Mouse (Mus musculus) cerebellum, adult 11-12 months (tissue): Measurements from ENCODE around the gene Tsks.

Experiments used
- DNase-seq: peaks from one replicate; pipeline ENCODE4 v3.0.0; 2022

Tsks gene

GRCm38 (mm10) chr7:44942904-44943303 is at the start of gene Tsks:
TSS of gene Tsks (plus strand) at chr7:44943204.
- DNase-seq: no peak

GRCm38 (mm10) chr7:44894175-44894574 is 48.8 kb upstream of the Tsks start:
- no peak for DNase-seq

- no peak for DNase-seq
These were observed 47.8 kb upstream of the Tsks start for GRCm38 (mm10) chr7:44895206-44895592.

- DNase-seq: peak; percentile 94
These were observed 47.2 kb upstream of the Tsks start, which contains the start of gene Fuz for GRCm38 (mm10) chr7:44895593-44896434. TSS of gene Fuz (plus strand) at chr7:44896079.

GRCm38 (mm10) chr7:44896499-44896898 is 46.5 kb upstream of the Tsks start:
- peak; percentile 58 for DNase-seq

- peak; percentile 74 for DNase-seq
These were observed 44.4 kb upstream of the Tsks start for GRCm38 (mm10) chr7:44898607-44899006.

- peak; percentile 32 for DNase-seq
These were observed 42.4 kb upstream of the Tsks start for GRCm38 (mm10) chr7:44900632-44901031.

GRCm38 (mm10) chr7:44901230-44901722 is 41.7 kb upstream of the Tsks start:
- DNase-seq: peak; percentile 33

- no peak for DNase-seq
These were observed 37.6 kb upstream of the Tsks start for GRCm38 (mm10) chr7:44905430-44905829.

GRCm38 (mm10) chr7:44908706-44909476 is 34.1 kb upstream of the Tsks start:
- peak; percentile 25 for DNase-seq

- no peak for DNase-seq
These were observed 28.6 kb upstream of the Tsks start for GRCm38 (mm10) chr7:44914396-44914795.

GRCm38 (mm10) chr7:44915314-44915713 is 27.7 kb upstream of the Tsks start:
- DNase-seq: no peak

GRCm38 (mm10) chr7:44916191-44916590 is 26.8 kb upstream of the Tsks start:
- no peak for DNase-seq

GRCm38 (mm10) chr7:44916881-44917280 is 26.1 kb upstream of the Tsks start:
- DNase-seq: no peak

- no peak for DNase-seq
These were observed 24.8 kb upstream of the Tsks start for GRCm38 (mm10) chr7:44918219-44918618.

- DNase-seq: no peak
These were observed 23.9 kb upstream of the Tsks start for GRCm38 (mm10) chr7:44919127-44919526.

- no peak for DNase-seq
These were observed 20.5 kb upstream of the Tsks start for GRCm38 (mm10) chr7:44922530-44922929.

- no peak for DNase-seq
These were observed 17.5 kb upstream of the Tsks start for GRCm38 (mm10) chr7:44925468-44925867.

- no peak for DNase-seq
These were observed 14.4 kb upstream of the Tsks start for GRCm38 (mm10) chr7:44928570-44928969.

- peak; percentile 100 for DNase-seq
These were observed 13.5 kb upstream of the Tsks start, which contains the start of gene Ap2a1 for GRCm38 (mm10) chr7:44929204-44930151. TSS of gene Ap2a1 (minus strand) at chr7:44929496.

GRCm38 (mm10) chr7:44938680-44939079 is 4.3 kb upstream of the Tsks start:
- no peak for DNase-seq

- no peak for DNase-seq
These were observed 6.9 kb downstream of the Tsks start for GRCm38 (mm10) chr7:44949922-44950321.
